Mouse (Mus musculus): ENCODE data around the gene 4930453N24Rik. TPM values are rescaled to one million over a fixed set of nuclear protein-coding genes. Genes with fewer than 3 reads are reported as not detected.

4930453N24Rik gene
- 10 to 100 TPM; 23.3 to 25.4 TPM for total RNA-seq (2021)

- DNase-seq (ENCODE audit: low spot score in 2 of 2) = peak; percentile 86 to 88
- intact Hi-C loops (cut with DNase I) = loop anchor here (2.0 kb wide), 1 partner anchor 80 kb away; the partner anchor contains the start of genes Cggbp1 and Zfp654
Observed at GRCm38 (mm10) chr16:64770521-64771430, at the start of gene 4930453N24Rik. TSS of gene 4930453N24Rik (minus strand) at chr16:64771161.

GRCm38 (mm10) chr16:64817094-64817765, 46.3 kb upstream of the 4930453N24Rik start:
- intact Hi-C loops (cut with DNase I) = no loop called here

GRCm38 (mm10) chr16:64803041-64803440, 32.1 kb upstream of the 4930453N24Rik start:
- intact Hi-C loops (cut with DNase I) = no loop called here

More at GRCm38 (mm10) chr16:64817094-64817765, 46.3 kb upstream of the 4930453N24Rik start:
- DNase-seq (ENCODE audit: low spot score in 2 of 2) = no peak

GRCm38 (mm10) chr16:64801638-64802037, 30.7 kb upstream of the 4930453N24Rik start:
- no peak for DNase-seq (ENCODE audit: low spot score in 2 of 2)
- intact Hi-C loops (cut with DNase I) = no loop called here

More at GRCm38 (mm10) chr16:64803041-64803440, 32.1 kb upstream of the 4930453N24Rik start:
- no peak for DNase-seq (ENCODE audit: low spot score in 2 of 2)

DNA sequence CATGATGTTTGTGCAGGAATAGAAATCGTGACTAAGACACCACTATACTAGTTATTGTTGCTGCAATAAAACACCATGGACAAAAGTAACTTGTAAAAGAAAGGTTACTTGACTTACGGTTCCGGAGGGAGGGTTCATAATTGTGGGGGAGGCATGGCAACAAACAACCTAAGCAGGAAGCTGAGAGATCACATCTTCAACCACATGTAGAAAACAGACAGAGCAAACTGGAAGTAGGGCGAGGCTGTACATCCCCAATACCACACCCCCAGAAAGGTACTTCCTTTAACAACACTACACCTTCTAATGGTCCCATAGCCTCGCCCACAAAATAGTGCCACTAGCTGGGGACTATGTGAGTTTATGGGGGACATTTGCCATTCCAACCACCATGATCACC, 29.4 kb upstream of the 4930453N24Rik start:
- intact Hi-C loops (cut with DNase I) = no loop called here
- no peak for DNase-seq (ENCODE audit: low spot score in 2 of 2)

DNA sequence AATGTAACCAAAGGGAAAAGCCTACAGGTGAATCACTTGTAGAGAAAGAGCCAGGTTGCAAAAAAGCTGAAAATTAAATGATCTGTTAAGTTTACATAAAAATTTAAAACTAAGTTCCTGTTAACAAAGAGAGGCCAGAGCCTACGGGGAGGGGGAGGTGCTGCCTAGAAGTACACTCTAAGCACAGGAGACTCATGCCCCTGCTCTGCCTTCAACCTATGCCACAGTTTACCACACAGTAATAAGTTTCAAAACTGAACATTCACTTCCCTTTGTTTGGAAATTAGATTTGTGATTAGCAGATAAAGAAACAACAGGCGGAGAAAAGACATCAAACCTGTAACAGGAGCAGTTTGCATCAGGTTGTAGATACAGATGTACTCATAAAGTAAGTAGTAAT, 23.8 kb upstream of the 4930453N24Rik start:
- intact Hi-C loops (cut with DNase I) = no loop called here

GRCm38 (mm10) chr16:64789706-64790105, 18.7 kb upstream of the 4930453N24Rik start:
- DNase-seq (ENCODE audit: low spot score in 2 of 2) = no peak
- intact Hi-C loops (cut with DNase I) = no loop called here

More for the DNA sequence above, 23.8 kb upstream of the 4930453N24Rik start:
- no peak for DNase-seq (ENCODE audit: low spot score in 2 of 2)

- intact Hi-C loops (cut with DNase I) = no loop called here
- no peak for DNase-seq (ENCODE audit: low spot score in 2 of 2)
Observed at GRCm38 (mm10) chr16:64775516-64775915, 4.6 kb upstream of the 4930453N24Rik start.

GRCm38 (mm10) chr16:64771431-64771818, 464 bp upstream of the 4930453N24Rik start:
- DNase-seq (ENCODE audit: low spot score in 2 of 2) = no peak
- intact Hi-C loops (cut with DNase I) = loop anchor here (2.0 kb wide), 1 partner anchor 79 kb away; the partner anchor contains the start of genes Cggbp1 and Zfp654

DNA sequence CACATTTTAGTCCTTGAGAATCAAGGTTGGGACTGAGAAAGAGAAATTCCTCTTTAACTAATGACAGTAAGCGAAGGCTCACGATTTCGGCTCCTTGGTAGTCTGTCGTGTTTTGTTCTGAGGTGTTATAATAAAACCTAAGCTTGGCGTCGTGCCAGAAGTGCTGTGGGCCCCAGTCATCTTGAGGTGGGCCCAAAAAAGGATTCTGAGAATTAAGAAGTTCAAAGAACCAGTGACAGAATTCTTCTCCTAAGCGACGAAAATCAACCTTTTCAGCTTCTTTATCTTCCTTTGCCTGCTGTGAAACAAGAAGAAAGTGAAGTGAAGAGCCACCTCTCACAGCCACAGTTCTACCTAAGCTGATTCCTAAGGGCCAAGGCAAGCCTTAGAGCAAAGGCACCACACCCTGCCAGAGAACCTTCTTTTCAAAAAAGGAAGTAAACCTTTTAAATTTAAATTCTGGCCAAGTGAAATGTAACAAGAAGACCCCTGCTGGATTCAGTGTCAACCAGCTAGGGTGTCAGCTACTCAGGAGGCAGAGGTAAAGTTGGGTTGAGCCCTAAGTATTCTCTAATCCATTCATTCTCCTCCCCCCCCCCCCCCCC, 4.2 kb downstream of the 4930453N24Rik start:
- intact Hi-C loops (cut with DNase I) = no loop called here

GRCm38 (mm10) chr16:64759245-64759626, 11.7 kb downstream of the 4930453N24Rik start:
- intact Hi-C loops (cut with DNase I) = loop anchor here (5.0 to 10.0 kb wide), 2 partner anchors 93 to 1256 kb away; partner anchors contain the start of genes Cggbp1 and Zfp654
- no peak for DNase-seq (ENCODE audit: low spot score in 2 of 2)

More for the DNA sequence above, 4.2 kb downstream of the 4930453N24Rik start:
- no peak for DNase-seq (ENCODE audit: low spot score in 2 of 2)

DNA sequence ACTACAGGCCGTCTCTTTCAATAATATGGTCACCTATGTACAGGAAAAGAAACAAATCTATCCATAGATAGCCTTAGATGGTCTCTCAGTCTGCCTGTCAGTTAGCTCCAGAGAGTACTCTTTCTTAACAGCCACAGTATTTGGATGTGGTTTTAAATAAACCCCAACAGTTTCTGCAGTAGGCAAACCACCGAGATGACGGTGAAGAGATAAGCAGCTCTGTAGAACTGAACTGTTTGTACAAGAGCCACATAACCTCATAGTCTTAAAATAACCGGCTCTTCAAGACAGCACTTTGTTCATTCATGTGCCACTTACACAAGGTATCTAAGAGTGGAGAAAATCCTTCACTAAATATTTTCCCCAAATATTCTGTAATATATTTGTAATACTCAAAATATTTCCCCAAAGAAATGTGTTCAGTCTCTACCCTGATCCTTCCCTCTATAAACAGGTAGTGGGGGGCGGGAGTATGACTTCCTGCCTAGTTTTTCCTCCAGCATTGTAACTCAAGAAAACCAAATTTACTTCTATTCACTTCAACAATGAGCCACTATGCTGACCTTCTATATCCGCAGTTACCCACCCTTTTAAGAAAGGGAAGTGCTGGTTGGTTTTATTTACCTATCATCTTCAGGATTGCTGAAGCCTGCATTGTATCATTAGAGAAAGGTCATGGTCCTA, 12.3 kb downstream of the 4930453N24Rik start:
- intact Hi-C loops (cut with DNase I) = loop anchor here (5.0 to 10.0 kb wide), 2 partner anchors 94 to 1256 kb away; partner anchors contain the start of genes Cggbp1 and Zfp654

DNA sequence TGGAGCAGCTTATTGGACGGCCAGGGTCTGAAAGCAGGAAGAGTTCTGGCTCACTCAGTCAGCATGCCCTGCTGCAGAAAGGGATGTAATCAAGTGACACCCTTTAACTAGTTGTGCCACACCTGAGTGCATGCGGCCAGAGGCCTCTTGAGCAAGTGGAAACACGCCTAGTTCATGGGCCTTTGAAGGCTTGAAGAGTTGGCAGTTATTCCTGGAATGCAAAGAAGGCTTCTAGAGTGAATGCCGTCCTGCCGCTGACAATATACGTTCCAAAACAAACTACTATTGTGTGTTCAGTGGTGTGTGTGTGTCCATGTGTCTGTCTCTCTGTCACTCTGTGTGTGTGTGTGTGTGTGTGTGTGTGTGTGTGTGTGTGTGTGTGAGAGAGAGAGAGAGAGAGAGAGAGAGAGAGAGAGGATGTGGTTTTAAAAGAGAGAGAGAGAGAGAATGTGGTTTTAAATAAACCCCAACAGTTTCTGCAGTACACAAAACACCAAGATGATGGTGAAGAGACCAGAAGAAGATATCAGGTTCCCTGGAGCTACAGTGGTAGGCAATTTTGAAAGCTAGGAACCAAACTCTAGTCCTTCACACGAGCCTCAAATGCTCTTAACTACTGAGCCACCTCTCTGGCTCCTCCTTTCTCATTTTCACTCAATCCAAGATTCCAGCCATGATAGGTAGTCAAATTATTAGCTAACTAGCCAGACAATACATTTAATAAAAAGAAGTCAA, 13.1 kb downstream of the 4930453N24Rik start:
- no peak for DNase-seq (ENCODE audit: low spot score in 2 of 2)
- intact Hi-C loops (cut with DNase I) = loop anchor here (5.0 to 10.0 kb wide), 2 partner anchors 94 to 1257 kb away; partner anchors contain the start of genes Cggbp1 and Zfp654

More for the DNA sequence above, 12.3 kb downstream of the 4930453N24Rik start:
- no peak for DNase-seq (ENCODE audit: low spot score in 2 of 2)

- intact Hi-C loops (cut with DNase I) = loop anchor here (5.0 to 10.0 kb wide), 2 partner anchors 96 to 1258 kb away; partner anchors contain the start of genes Cggbp1 and Zfp654
- DNase-seq (ENCODE audit: low spot score in 2 of 2) = no peak
Observed at GRCm38 (mm10) chr16:64756321-64756720, 14.6 kb downstream of the 4930453N24Rik start.

GRCm38 (mm10) chr16:64754743-64755139, 16.2 kb downstream of the 4930453N24Rik start:
- DNase-seq (ENCODE audit: low spot score in 2 of 2) = no peak
- intact Hi-C loops (cut with DNase I) = loop anchor here (5.0 to 10.0 kb wide), 2 partner anchors 98 to 1260 kb away; partner anchors contain the start of genes Cggbp1 and Zfp654

DNA sequence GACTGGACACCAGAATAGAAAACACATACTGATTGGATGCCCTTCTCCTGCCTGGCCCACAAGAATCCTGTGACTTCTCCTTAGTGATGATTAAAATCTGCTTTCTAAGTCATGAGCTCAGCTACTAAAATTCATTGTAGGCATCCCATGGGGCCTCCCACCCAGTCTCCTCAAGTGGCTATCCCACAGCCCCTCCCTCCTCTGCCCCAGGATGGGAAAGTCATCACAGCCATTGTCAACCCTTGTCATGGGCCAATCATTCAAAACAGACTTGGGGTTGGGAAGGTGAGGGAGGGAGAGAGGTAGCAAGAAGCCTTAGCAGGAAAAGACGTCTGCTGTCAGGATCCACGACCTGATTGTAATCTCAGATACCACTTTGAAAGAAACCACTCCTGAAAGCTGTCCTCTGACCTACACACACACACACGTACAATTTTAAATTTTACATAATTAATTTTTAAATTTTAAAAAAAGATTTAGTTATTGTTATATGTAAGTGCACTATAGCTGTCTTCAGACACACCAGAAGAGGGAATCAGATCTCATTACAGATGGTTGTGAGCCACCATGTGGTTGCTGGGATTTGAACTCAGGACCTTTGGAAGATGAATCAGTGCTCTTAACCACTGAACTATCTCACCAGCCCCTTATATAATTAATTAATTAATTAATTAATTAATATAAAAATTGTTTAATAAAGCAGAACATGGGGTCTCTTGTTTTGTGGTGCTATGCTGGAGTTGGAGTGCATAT, 16.8 kb downstream of the 4930453N24Rik start:
- intact Hi-C loops (cut with DNase I) = loop anchor here (10.0 kb wide), 1 partner anchor 1261 kb away; no protein-coding TSS in a partner anchor
- DNase-seq (ENCODE audit: low spot score in 2 of 2) = no peak

DNA sequence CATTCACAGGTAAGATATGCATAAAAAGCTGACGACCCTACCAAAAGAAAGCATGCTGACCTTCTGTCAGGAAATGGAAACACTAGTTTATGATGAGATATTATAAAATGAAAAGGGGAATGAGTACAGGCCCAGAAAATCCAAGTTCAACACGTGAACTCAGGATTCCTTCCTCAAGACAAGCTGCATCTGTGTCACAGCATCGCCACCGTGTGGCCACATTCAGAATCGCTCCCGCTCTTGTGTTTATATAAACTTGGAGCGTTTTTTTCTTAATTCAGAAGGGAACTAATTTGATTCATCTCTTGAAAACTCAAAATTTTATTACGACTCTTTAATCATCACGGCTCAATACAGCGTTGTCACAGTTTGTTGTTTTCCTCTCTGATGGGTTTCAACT, 22.7 kb downstream of the 4930453N24Rik start:
- DNase-seq (ENCODE audit: low spot score in 2 of 2) = peak; percentile 47 to 71
- intact Hi-C loops (cut with DNase I) = loop anchor here (5.0 kb wide), 1 partner anchor 1806 kb away; no protein-coding TSS in a partner anchor

All from left cerebral cortex, postnatal 36 days (tissue).